Mouse (Mus musculus) brain, embryonic 14.5 days (tissue): ENCODE results near the gene Mup1.
"Not testable (repeated sequence)": the region's sequence is repeated elsewhere in the genome, so short reads cannot be mapped to it uniquely, and the experiment has no call there.

Experiments
- CTCF ChIP-seq: fragments of 200-500 bp; IDR thresholded peaks from 2 replicates; pipeline ENCODE4 v1.5.1; 2012; ENCODE audit warnings: inconsistent platforms, mild to moderate bottlenecking, moderate library complexity, borderline replicate concordance; ENCODE audit not compliant: insufficient read depth, insufficient read length; ENCODE audit errors: extremely low read depth
- POLR2A ChIP-seq: fragments of 200-500 bp; IDR thresholded peaks from 2 replicates; pipeline ENCODE4 v1.6.1; 2012; ENCODE audit warnings: mild to moderate bottlenecking, inconsistent platforms, borderline replicate concordance; ENCODE audit not compliant: poor library complexity, insufficient read depth, insufficient read length, severe bottlenecking; ENCODE audit errors: extremely low read depth

- not testable (repeated sequence) for TF ChIP-seq CTCF, POLR2A
Observed at GRCm38 (mm10) chr4:60501860-60502259, at the start of gene Mup1.
